Mouse (Mus musculus): ENCODE results near the gene Stpg2. TPM values are rescaled to one million over a fixed set of nuclear protein-coding genes. Genes with fewer than 3 reads are reported as not detected.

Stpg2 gene
- 0.04 TPM in 2 replicates for polyA plus RNA-seq (2012; rRNA removed)

DNA sequence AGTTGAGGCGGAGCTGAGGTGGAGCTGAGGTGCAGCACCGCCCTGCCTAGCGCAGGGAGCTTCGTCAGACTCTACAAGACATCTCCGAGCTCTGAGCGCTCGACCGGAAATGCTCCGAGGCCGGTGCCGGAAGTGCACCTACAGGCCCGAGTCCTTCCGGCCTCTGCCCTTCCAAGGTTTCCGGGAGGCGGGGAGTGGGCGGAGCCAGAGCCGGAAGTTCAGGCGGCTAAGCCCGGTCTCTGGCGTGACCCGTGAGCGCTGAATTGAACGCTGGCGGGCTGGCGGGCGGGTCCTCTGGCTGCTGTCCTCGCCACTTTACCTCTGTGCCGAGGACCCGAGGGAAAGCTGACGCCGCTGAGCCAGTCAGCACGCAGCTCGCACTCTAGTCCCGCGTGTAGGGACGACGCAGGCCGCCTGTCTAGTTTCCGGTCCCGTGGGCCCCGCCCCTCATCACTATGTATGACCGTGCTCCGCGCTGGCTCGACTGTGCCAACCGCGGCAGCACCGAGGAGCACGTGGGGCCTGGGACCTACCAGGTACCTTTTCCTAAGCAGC is at the start of gene Stpg2:
Gene Stpg2, plus strand, starts transcription at position 251 of the 555 bp plus-strand sequence.
- Histone ChIP-seq H3K4me3 (ENCODE audit: insufficient read depth, low read length) (peak within 1 kb of the TSS; percentile 53), H3K4me1 (ENCODE audit: control insufficient read depth, insufficient read depth, low read length) (no peaks in the 10 kb centered on the region; the same call in 1 of the 2 replicates), H3K27ac (ENCODE audit: insufficient read depth, low read length) (peak within 1 kb of the TSS; percentile 98)
- TF ChIP-seq POLR2A (IDR thresholded peaks at IDR 0.05; ENCODE audit: extremely low read depth, insufficient read depth, low read length): peak; percentile 79
- no peak for TF ChIP-seq CTCF (IDR thresholded peaks at IDR 0.05; ENCODE audit: extremely low read depth, insufficient read depth, low read length)

DNA sequence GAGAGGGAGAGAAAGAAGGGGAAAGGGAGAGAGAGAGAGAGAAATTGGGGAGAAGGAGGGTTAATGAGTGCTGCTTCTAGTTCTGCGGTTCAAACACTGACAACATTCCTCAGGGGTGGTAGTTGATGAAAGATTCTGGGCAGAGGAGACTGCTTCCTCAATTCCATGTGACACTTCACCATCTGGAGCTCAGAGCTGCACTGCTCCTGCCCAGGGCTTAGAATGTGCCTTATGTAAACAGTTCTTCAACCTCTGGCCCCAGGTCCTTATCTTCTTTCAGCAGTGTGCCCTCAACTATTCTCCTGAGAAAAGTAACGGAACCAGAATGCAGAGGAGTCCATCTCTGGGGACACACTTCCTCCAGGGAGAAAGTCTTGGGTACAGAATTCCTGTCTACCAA is 43.3 kb upstream of the Stpg2 start:
- H3K4me3 ChIP-seq (ENCODE audit: insufficient read depth, low read length): no peak overlapping the region
- no peak overlapping the region for H3K27ac ChIP-seq (ENCODE audit: insufficient read depth, low read length)

DNA sequence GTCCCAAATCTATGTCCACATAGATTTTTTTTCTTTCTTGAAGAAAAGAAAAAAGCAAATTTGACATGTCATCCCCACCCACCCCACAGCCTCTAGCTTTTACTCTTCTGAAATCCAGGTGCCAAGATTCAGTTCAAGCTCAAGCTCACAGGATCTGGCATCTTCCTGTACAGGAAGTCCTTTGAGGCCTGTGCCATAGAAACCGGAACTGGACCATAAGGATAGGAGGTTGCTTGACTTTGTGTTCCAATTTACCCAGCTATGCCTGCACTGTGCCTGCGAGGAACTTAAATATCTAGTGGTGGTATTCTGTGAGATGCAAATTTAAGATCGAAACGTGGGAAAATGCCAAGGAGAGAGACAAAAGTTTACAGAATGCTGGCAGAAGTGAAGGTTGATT is 42.8 kb upstream of the Stpg2 start:
- H3K4me1 ChIP-seq (ENCODE audit: control insufficient read depth, insufficient read depth, low read length): no peaks in the 10 kb centered on the region
- TF ChIP-seq POLR2A (IDR thresholded peaks at IDR 0.05; ENCODE audit: extremely low read depth, insufficient read depth, low read length) (no peak), CTCF (IDR thresholded peaks at IDR 0.05; ENCODE audit: extremely low read depth, insufficient read depth, low read length) (no peak)
- no peak overlapping the region for H3K4me3 ChIP-seq (ENCODE audit: insufficient read depth, low read length)
- no peak overlapping the region for H3K27ac ChIP-seq (ENCODE audit: insufficient read depth, low read length)

More for the DNA sequence above, 43.3 kb upstream of the Stpg2 start:
- no peaks in the 10 kb centered on the region for H3K4me1 ChIP-seq (ENCODE audit: control insufficient read depth, insufficient read depth, low read length)
- TF ChIP-seq CTCF (IDR thresholded peaks at IDR 0.05; ENCODE audit: extremely low read depth, insufficient read depth, low read length): no peak
- TF ChIP-seq POLR2A (IDR thresholded peaks at IDR 0.05; ENCODE audit: extremely low read depth, insufficient read depth, low read length): no peak

DNA sequence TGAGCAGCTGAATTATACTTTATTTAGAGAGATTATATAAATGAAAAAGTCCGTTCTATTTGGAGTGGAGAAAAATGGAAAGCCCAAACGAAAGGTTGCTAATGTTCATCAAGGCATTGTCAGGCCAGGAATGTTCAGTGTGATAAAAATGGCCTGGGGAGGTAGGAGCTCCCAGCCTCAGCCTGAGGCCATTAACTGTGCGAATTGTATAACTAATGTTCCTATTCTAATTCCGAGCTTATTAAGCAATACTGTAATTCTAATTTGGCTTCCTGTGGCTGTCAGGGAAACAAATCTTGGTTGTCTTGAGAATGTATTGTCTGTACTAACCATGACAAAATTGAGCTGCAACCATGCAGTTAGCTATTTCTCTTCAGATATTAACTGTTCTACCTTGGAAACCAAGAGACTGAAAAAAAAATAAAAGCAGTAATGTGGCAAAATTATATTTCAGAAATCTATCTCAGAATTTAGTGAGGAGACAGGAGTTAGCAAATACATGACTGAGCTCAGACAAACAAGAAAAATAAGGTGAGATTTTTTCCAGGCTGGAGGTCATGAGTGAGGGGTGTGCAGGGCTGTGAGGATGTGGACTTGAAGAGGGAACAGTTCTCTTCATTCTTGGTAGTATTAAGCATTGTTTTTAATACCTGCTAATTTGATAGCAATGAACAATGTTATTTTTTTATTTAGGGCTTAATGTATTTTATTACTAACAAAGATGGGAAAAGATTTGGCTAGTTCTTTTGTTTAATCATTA is 36.8 kb upstream of the Stpg2 start:
- H3K27ac ChIP-seq (ENCODE audit: insufficient read depth, low read length): no peak overlapping the region
- no peak overlapping the region for H3K4me3 ChIP-seq (ENCODE audit: insufficient read depth, low read length)
- H3K4me1 ChIP-seq (ENCODE audit: control insufficient read depth, insufficient read depth, low read length): no peaks in the 10 kb centered on the region
- TF ChIP-seq CTCF (IDR thresholded peaks at IDR 0.05; ENCODE audit: extremely low read depth, insufficient read depth, low read length): no peak
- TF ChIP-seq POLR2A (IDR thresholded peaks at IDR 0.05; ENCODE audit: extremely low read depth, insufficient read depth, low read length): no peak

DNA sequence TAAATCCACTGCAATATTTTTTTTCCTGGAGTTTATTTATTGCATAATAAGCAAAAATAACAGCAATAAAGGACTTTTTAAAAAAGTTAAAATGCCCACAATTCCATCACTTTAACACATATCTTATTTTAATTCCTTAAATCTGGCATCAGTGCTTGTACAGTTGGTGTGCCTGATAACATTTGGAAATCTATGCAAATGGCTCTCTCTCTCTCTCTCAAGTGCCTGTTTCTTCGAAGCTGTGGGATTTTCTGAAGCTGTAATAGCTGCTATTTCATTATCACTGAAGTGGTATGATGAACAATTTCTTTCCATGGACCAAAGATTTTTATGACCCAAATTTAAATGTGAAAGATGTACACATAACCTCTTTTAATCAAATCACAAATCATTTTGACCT is 35.8 kb upstream of the Stpg2 start:
- Histone ChIP-seq H3K4me1 (ENCODE audit: control insufficient read depth, insufficient read depth, low read length) (no peaks in the 10 kb centered on the region), H3K27ac (ENCODE audit: insufficient read depth, low read length) (no peak overlapping the region), H3K4me3 (ENCODE audit: insufficient read depth, low read length) (no peak overlapping the region)
- TF ChIP-seq CTCF (IDR thresholded peaks at IDR 0.05; ENCODE audit: extremely low read depth, insufficient read depth, low read length) (no peak), POLR2A (IDR thresholded peaks at IDR 0.05; ENCODE audit: extremely low read depth, insufficient read depth, low read length) (no peak)

DNA sequence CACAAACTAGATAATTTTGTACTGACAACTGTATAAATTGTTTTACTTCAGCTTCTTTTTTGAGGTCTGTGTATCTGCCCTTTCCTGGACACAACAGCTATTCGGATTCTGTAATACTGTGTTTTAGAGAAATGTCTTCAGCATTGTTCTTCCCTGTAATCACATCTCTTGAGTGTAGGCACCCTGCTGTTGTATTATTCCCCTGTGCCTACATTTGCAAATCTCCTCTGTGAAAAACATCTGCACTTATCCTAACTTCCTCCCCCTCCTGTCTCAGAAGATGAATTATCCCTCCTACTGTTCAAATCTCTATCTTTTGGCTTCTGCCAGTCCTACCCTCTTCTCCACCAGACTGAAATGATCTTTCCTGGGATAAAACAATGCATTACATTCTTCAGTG is 28.6 kb upstream of the Stpg2 start:
- H3K4me3 ChIP-seq (ENCODE audit: insufficient read depth, low read length): no peak overlapping the region
- H3K27ac ChIP-seq (ENCODE audit: insufficient read depth, low read length): no peak overlapping the region
- H3K4me1 ChIP-seq (ENCODE audit: control insufficient read depth, insufficient read depth, low read length): no peaks in the 10 kb centered on the region
- TF ChIP-seq CTCF (IDR thresholded peaks at IDR 0.05; ENCODE audit: extremely low read depth, insufficient read depth, low read length): no peak
- TF ChIP-seq POLR2A (IDR thresholded peaks at IDR 0.05; ENCODE audit: extremely low read depth, insufficient read depth, low read length): no peak

DNA sequence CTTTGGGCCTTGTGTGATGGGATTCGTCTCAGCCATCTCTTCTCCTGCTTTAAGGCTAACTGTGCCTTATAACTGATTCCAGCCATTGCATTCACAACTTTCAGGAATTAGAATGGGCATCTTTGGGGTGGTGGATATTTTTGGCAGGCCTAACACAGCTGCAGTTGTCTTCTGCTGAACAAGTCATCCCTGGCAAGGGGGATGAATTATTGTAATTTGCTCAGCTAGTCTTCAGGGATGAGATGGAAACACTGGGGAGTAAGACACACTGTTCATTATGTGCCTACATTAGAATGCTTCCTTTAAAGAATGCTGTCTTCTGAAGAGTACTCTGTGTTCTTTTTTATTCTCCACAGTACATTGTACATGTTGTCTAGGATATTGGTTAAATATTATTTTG is 14.0 kb upstream of the Stpg2 start:
- no peak overlapping the region for H3K4me3 ChIP-seq (ENCODE audit: insufficient read depth, low read length)
- TF ChIP-seq CTCF (IDR thresholded peaks at IDR 0.05; ENCODE audit: extremely low read depth, insufficient read depth, low read length) (no peak), POLR2A (IDR thresholded peaks at IDR 0.05; ENCODE audit: extremely low read depth, insufficient read depth, low read length) (no peak)
- H3K27ac ChIP-seq (ENCODE audit: insufficient read depth, low read length): no peak overlapping the region
- peaks cover 2% of the 10 kb centered on the region; the same call in 1 of the 2 replicates for H3K4me1 ChIP-seq (ENCODE audit: control insufficient read depth, insufficient read depth, low read length)

DNA sequence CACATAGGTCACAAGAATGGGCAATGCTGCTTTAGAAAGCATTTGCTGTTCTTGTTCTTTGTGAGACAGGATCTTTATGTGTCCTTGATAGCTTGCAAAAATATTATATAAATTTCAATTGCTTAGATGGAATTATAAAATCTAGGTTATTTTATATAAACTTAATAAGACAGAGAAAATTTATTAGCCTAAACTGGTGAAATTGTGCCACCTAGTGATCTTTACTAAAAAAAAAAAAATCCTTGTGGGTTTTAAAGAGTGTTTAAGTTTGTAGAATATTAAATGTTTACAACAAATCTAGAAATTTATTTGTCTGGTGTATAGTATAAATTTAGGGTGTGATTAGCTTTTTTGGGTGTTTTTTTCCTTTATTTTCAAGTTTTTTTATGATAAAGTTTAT is 11.6 kb upstream of the Stpg2 start:
- no peak overlapping the region for H3K4me3 ChIP-seq (ENCODE audit: insufficient read depth, low read length)
- no peak overlapping the region for H3K27ac ChIP-seq (ENCODE audit: insufficient read depth, low read length)
- TF ChIP-seq CTCF (IDR thresholded peaks at IDR 0.05; ENCODE audit: extremely low read depth, insufficient read depth, low read length): no peak
- no peak for TF ChIP-seq POLR2A (IDR thresholded peaks at IDR 0.05; ENCODE audit: extremely low read depth, insufficient read depth, low read length)
- peaks cover 2% of the 10 kb centered on the region; the same call in 1 of the 2 replicates for H3K4me1 ChIP-seq (ENCODE audit: control insufficient read depth, insufficient read depth, low read length)

DNA sequence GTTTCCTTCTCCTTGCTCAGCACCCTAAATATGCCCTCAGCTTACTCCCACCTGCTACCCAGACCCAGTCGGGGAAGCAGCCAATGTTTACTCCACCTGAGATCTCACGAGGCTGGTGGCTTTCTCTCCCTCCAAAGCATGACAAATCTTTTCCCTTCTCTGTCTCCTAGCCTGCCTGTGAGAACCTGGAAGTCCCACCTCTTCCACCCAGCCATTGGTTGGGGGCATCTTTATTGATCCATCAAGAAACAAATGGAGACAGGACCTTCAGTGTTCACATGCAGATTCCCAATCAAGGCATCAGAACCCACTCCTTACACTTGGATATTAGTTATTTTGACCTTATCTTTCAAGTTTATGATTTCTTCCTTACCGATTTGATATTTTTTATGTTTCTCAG is 7.1 kb upstream of the Stpg2 start:
- Histone ChIP-seq H3K4me3 (ENCODE audit: insufficient read depth, low read length) (no peak overlapping the region), H3K27ac (ENCODE audit: insufficient read depth, low read length) (no peak overlapping the region), H3K4me1 (ENCODE audit: control insufficient read depth, insufficient read depth, low read length) (peaks cover 2% of the 10 kb centered on the region; the same call in 1 of the 2 replicates)
- no peak for TF ChIP-seq POLR2A (IDR thresholded peaks at IDR 0.05; ENCODE audit: extremely low read depth, insufficient read depth, low read length)
- no peak for TF ChIP-seq CTCF (IDR thresholded peaks at IDR 0.05; ENCODE audit: extremely low read depth, insufficient read depth, low read length)

DNA sequence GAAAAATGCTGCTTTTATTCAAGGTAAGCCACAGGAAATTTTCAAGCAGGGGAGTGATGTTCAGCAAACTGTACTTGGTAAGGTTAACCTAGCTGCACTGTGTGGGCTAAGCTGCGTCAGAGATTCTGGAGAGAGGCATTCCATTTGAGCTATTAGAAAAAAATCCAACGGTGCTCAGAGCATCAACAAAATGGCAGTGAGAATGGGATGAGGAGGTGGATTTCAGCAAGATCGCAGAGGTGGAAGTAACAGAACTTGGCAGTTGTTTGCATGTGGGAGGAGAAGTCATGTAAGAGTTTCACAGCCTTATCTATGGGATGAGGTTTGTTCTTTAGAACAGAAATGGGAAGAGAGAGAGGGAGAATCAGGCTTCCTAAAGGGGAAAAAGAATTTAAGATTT is 5.2 kb upstream of the Stpg2 start:
- Histone ChIP-seq H3K4me1 (ENCODE audit: control insufficient read depth, insufficient read depth, low read length) (no peaks in the 10 kb centered on the region; the same call in 1 of the 2 replicates), H3K4me3 (ENCODE audit: insufficient read depth, low read length) (no peak overlapping the region), H3K27ac (ENCODE audit: insufficient read depth, low read length) (peak overlapping the region; percentile 56)
- TF ChIP-seq CTCF (IDR thresholded peaks at IDR 0.05; ENCODE audit: extremely low read depth, insufficient read depth, low read length) (no peak), POLR2A (IDR thresholded peaks at IDR 0.05; ENCODE audit: extremely low read depth, insufficient read depth, low read length) (no peak)

Measured in cortical plate, adult 2 months (tissue).